Mouse (Mus musculus) left cerebral cortex, adult 18-20 months (tissue): ENCODE measurements around the gene Akr1d1. TPM values are rescaled to one million over a fixed set of nuclear protein-coding genes. Genes with fewer than 3 reads are reported as not detected.
A peak's percentile ranks its signal among the peaks of the same experiment; 100 is the strongest.

Experiments
- DNase-seq, 2 experiments: peaks; one replicate each; pipeline ENCODE4 v3.0.0; 2021 to 2022; ENCODE audit warnings: low spot score in 2 of 2, mixed read lengths in 1 of 2
- total RNA-seq, 2 experiments: library from RNA; stranded (reverse); gene quantifications; 2 replicates each; pipeline ENCODE4 v1.2.3; 2021

Akr1d1 gene
- total RNA-seq, 2 experiments from 2014 or later, result not detected

- DNase-seq, result no peak
Observed at GRCm38 (mm10) chr6:37563861-37564260, 33.9 kb downstream of the Akr1d1 start.

GRCm38 (mm10) chr6:37567363-37567762 lies 37.4 kb downstream of the Akr1d1 start:
- no peak for DNase-seq

GRCm38 (mm10) chr6:37571939-37572338 lies 42.0 kb downstream of the Akr1d1 start:
- DNase-seq, result no peak

GRCm38 (mm10) chr6:37572935-37573334 lies 43.0 kb downstream of the Akr1d1 start:
- no peak for DNase-seq

GRCm38 (mm10) chr6:37580476-37580875 lies 50.5 kb downstream of the Akr1d1 start:
- no peak for DNase-seq

GRCm38 (mm10) chr6:37589340-37589962 lies 59.5 kb downstream of the Akr1d1 start:
- DNase-seq, result peak; percentile 32 to 55

GRCm38 (mm10) chr6:37590800-37591199 lies 60.8 kb downstream of the Akr1d1 start:
- DNase-seq, result no peak

- peak; percentile 5 to 9 for DNase-seq
Observed at GRCm38 (mm10) chr6:37592101-37593032, 62.4 kb downstream of the Akr1d1 start.

- no peak for DNase-seq
Observed at GRCm38 (mm10) chr6:37593033-37593374, 63.0 kb downstream of the Akr1d1 start.

GRCm38 (mm10) chr6:37593551-37594089 lies 63.6 kb downstream of the Akr1d1 start:
- DNase-seq, result no peak

- no peak for DNase-seq
Observed at GRCm38 (mm10) chr6:37597088-37597487, 67.1 kb downstream of the Akr1d1 start.

GRCm38 (mm10) chr6:37598033-37598432 lies 68.1 kb downstream of the Akr1d1 start:
- no peak for DNase-seq

GRCm38 (mm10) chr6:37600976-37601498 lies 71.1 kb downstream of the Akr1d1 start:
- no peak for DNase-seq

GRCm38 (mm10) chr6:37602857-37603765 lies 73.1 kb downstream of the Akr1d1 start:
- DNase-seq, result no peak

GRCm38 (mm10) chr6:37604178-37604883 lies 74.4 kb downstream of the Akr1d1 start:
- no peak for DNase-seq

GRCm38 (mm10) chr6:37604884-37605269 lies 74.9 kb downstream of the Akr1d1 start:
- DNase-seq, result no peak

GRCm38 (mm10) chr6:37607511-37608289 lies 77.7 kb downstream of the Akr1d1 start:
- DNase-seq, result no peak

GRCm38 (mm10) chr6:37612603-37613284 lies 82.8 kb downstream of the Akr1d1 start:
- no peak for DNase-seq

GRCm38 (mm10) chr6:37615490-37615889 lies 85.5 kb downstream of the Akr1d1 start:
- no peak for DNase-seq
